Mouse (Mus musculus) midbrain, postnatal 0 days (tissue): ENCODE measurements around the gene Nlgn1. TPM values are rescaled to one million over a fixed set of nuclear protein-coding genes. Genes with fewer than 3 reads are reported as not detected.

Experiments
- ATAC-seq: fragments of 200-750 bp; cut with Nextera tagmentation; 2 replicates; pipeline ENCODE4 v1.8.0; 2017; ENCODE audit warnings: moderate number of reproducible peaks, mild to moderate bottlenecking, moderate TSS enrichment, moderate library complexity; ENCODE audit not compliant: low FRiP score
- DNase-seq: peaks from one replicate; pipeline ENCODE4 v3.0.0-alpha.2; 2015; ENCODE audit warnings: low spot score
- H3K27ac ChIP-seq: fragments of 300-500 bp; sonication (generic); 2 replicates; pipeline ENCODE4 v1.5.1; 2014; ENCODE audit warnings: low read depth, mild to moderate bottlenecking, low read length, mixed read lengths
- H3K27me3 ChIP-seq: fragments of 300-500 bp; sonication (generic); 2 replicates; pipeline ENCODE4 v1.6.1; 2014; ENCODE audit warnings: low read length, control low read depth, mixed read lengths; ENCODE audit not compliant: insufficient read depth
- H3K36me3 ChIP-seq: fragments of 300-500 bp; sonication (generic); 2 replicates; pipeline ENCODE4 v1.6.1; 2014; ENCODE audit warnings: low read length, control low read depth, mixed read lengths; ENCODE audit not compliant: insufficient read depth
- H3K4me1 ChIP-seq: fragments of 300-500 bp; sonication (generic); 2 replicates; pipeline ENCODE4 v1.6.1; 2014; ENCODE audit warnings: mild to moderate bottlenecking, control low read depth, antibody characterized with exemption, low read length, mixed read lengths; ENCODE audit not compliant: insufficient read depth
- H3K4me2 ChIP-seq: fragments of 300-500 bp; sonication (generic); 2 replicates; pipeline ENCODE4 v1.6.1; 2014; ENCODE audit warnings: low read depth, mild to moderate bottlenecking, low read length, mixed read lengths; ENCODE audit not compliant: poor library complexity, severe bottlenecking
- H3K4me3 ChIP-seq: fragments of 300-500 bp; sonication (generic); 2 replicates; pipeline ENCODE4 v1.5.1; 2014; ENCODE audit warnings: low read depth, mild to moderate bottlenecking, low read length, moderate library complexity
- H3K9ac ChIP-seq: fragments of 300-500 bp; sonication (generic); replicated peaks from 2 replicates; pipeline ENCODE4 v1.6.1; 2014; ENCODE audit warnings: mild to moderate bottlenecking, low read length, moderate library complexity, mixed read lengths; ENCODE audit not compliant: poor library complexity, severe bottlenecking
- H3K9me3 ChIP-seq: fragments of 300-500 bp; sonication (generic); 2 replicates; pipeline ENCODE4 v1.6.1; 2016; ENCODE audit warnings: low read length, control low read depth
- CTCF ChIP-seq: IDR thresholded peaks from 2 replicates; pipeline ENCODE4 v1.5.1; 2016; ENCODE audit warnings: antibody characterized with exemption, mild to moderate bottlenecking
- WGBS: fragments of 180-500 bp; shearing (Covaris S2); extraction: QIAGEN DNeasy Blood & Tissue Kit; methylation state at CpG from one replicate; pipeline ENCODE4 v1.1.7; 2014; 5-methylcytosine and 5-hydroxymethylcytosine counted together
- polyA plus RNA-seq: library from polyadenylated mRNA; unstranded; fragments of >200 nt; fragmentation: Nextera tagmentation; extraction: Ambion mirVana; gene quantifications from 2 replicates; pipeline ENCODE4 v1.2.1, GENCODE M21; 2015
- total RNA-seq: library from RNA; depleted of rRNA; stranded (reverse); fragments of >200 nt; gene quantifications from 2 replicates; pipeline ENCODE4 v1.2.3, GENCODE M21; 2014

The Nlgn1 gene
- total and polyA plus RNA-seq, 2 experiments from 2014 or later = 40.8 to 87.9 TPM

GRCm38 (mm10) chr3:25897456-25897855 is 434.8 kb downstream of the Nlgn1 start:
- Histone ChIP-seq H3K4me3 (no peak overlapping the region), H3K27ac (no peak overlapping the region), H3K9me3 (no peaks in the 10 kb centered on the region), H3K27me3 (no peaks in the 10 kb centered on the region), H3K4me1 (no peaks in the 10 kb centered on the region), H3K9ac (no peak overlapping the region), H3K4me2 (no peak overlapping the region), H3K36me3 (no peaks in the 10 kb centered on the region)
- TF ChIP-seq CTCF = no peak
- DNase-seq = no peak
- ATAC-seq = no peak

- no peak for TF ChIP-seq CTCF
- no peak for ATAC-seq
- no peaks in the 10 kb centered on the region for H3K36me3 ChIP-seq
- H3K9ac ChIP-seq = no peak overlapping the region
- no peak overlapping the region for H3K27ac ChIP-seq
- 61% methylated on average over 2 of the region's 2 CpGs for WGBS
- DNase-seq = no peak
- H3K4me2 ChIP-seq = no peak overlapping the region
- no peaks in the 10 kb centered on the region for H3K4me1 ChIP-seq
- H3K27me3 ChIP-seq = no peaks in the 10 kb centered on the region
- H3K9me3 ChIP-seq = no peaks in the 10 kb centered on the region
- no peak overlapping the region for H3K4me3 ChIP-seq
Observed at GRCm38 (mm10) chr3:25884797-25885196, 447.5 kb downstream of the Nlgn1 start.

GRCm38 (mm10) chr3:25869161-25869560 is 463.1 kb downstream of the Nlgn1 start:
- TF ChIP-seq CTCF = no peak
- Histone ChIP-seq H3K27me3 (no peaks in the 10 kb centered on the region), H3K4me3 (no peak overlapping the region), H3K36me3 (no peaks in the 10 kb centered on the region), H3K27ac (no peak overlapping the region), H3K4me1 (no peaks in the 10 kb centered on the region), H3K9ac (no peak overlapping the region), H3K9me3 (no peaks in the 10 kb centered on the region), H3K4me2 (no peak overlapping the region)
- ATAC-seq (no peak), DNase-seq (no peak)

GRCm38 (mm10) chr3:25858384-25858783 is 473.9 kb downstream of the Nlgn1 start:
- DNase-seq (no peak), ATAC-seq (no peak)
- Histone ChIP-seq H3K9ac (no peak overlapping the region), H3K4me2 (no peak overlapping the region), H3K27ac (no peak overlapping the region), H3K27me3 (no peaks in the 10 kb centered on the region), H3K4me3 (no peak overlapping the region), H3K4me1 (no peaks in the 10 kb centered on the region), H3K36me3 (no peaks in the 10 kb centered on the region), H3K9me3 (no peaks in the 10 kb centered on the region)
- no peak for TF ChIP-seq CTCF

GRCm38 (mm10) chr3:25844686-25845462 is 487.4 kb downstream of the Nlgn1 start:
- Histone ChIP-seq H3K27ac (no peak overlapping the region), H3K9me3 (no peaks in the 10 kb centered on the region), H3K4me1 (no peaks in the 10 kb centered on the region), H3K4me3 (no peak overlapping the region), H3K9ac (no peak overlapping the region), H3K27me3 (no peaks in the 10 kb centered on the region), H3K4me2 (no peak overlapping the region), H3K36me3 (no peaks in the 10 kb centered on the region)
- WGBS = 82% methylated on average over 7 of the region's 7 CpGs
- no peak for TF ChIP-seq CTCF
- DNase-seq (peak; percentile 73), ATAC-seq (peak; percentile 66; the same call in 1 of the 2 replicates)

GRCm38 (mm10) chr3:25830237-25830636 is 502.0 kb downstream of the Nlgn1 start:
- DNase-seq (no peak), ATAC-seq (no peak)
- Histone ChIP-seq H3K9ac (no peak overlapping the region), H3K4me3 (no peak overlapping the region), H3K27ac (no peak overlapping the region), H3K36me3 (no peaks in the 10 kb centered on the region), H3K4me1 (no peaks in the 10 kb centered on the region), H3K27me3 (no peaks in the 10 kb centered on the region), H3K4me2 (no peak overlapping the region), H3K9me3 (no peaks in the 10 kb centered on the region)
- 72% methylated on average over 2 of the region's 2 CpGs for WGBS
- no peak for TF ChIP-seq CTCF
